Mouse (Mus musculus) midbrain, embryonic 16.5 days (tissue): ENCODE measurements around the gene BC107364. TPM values are rescaled to one million over a fixed set of nuclear protein-coding genes. Genes with fewer than 3 reads are reported as not detected.
"Not testable (repeated sequence)": the region's sequence is repeated elsewhere in the genome, so short reads cannot be mapped to it uniquely, and the experiment has no call there.

Experiments
- ATAC-seq: fragments of 200-750 bp; cut with Nextera tagmentation; 2 replicates; pipeline ENCODE4 v1.8.0; 2017; ENCODE audit warnings: moderate TSS enrichment
- H3K27ac ChIP-seq: fragments of 300-500 bp; sonication (generic); 2 replicates; pipeline ENCODE4 v1.5.1; 2014; ENCODE audit warnings: mild to moderate bottlenecking, low read length, mixed read lengths
- H3K27me3 ChIP-seq: fragments of 300-500 bp; sonication (generic); 2 replicates; pipeline ENCODE4 v1.6.1; 2014; ENCODE audit warnings: low read depth, low read length, mixed read lengths; ENCODE audit not compliant: control insufficient read depth, insufficient read depth
- H3K36me3 ChIP-seq: fragments of 300-500 bp; sonication (generic); 2 replicates; pipeline ENCODE4 v1.6.1; 2014; ENCODE audit warnings: mild to moderate bottlenecking, low read length, moderate library complexity, mixed read lengths; ENCODE audit not compliant: control insufficient read depth, insufficient read depth
- H3K4me1 ChIP-seq: fragments of 300-500 bp; sonication (generic); 2 replicates; pipeline ENCODE4 v1.6.1; 2014; ENCODE audit warnings: mild to moderate bottlenecking, low read length, mixed read lengths; ENCODE audit not compliant: control insufficient read depth, insufficient read depth
- H3K4me2 ChIP-seq: fragments of 300-500 bp; sonication (generic); 2 replicates; pipeline ENCODE4 v1.6.1; 2014; ENCODE audit warnings: mild to moderate bottlenecking, low read length, mixed read lengths
- H3K4me3 ChIP-seq: fragments of 300-500 bp; sonication (generic); 2 replicates; pipeline ENCODE4 v1.5.1; 2014; ENCODE audit warnings: low read depth, mild to moderate bottlenecking, low read length, moderate library complexity, mixed read lengths
- H3K9ac ChIP-seq: fragments of 300-500 bp; sonication (generic); 2 replicates; pipeline ENCODE4 v1.6.1; 2014; ENCODE audit warnings: low read depth, low read length, mixed read lengths
- H3K9me3 ChIP-seq: fragments of 300-500 bp; sonication (generic); replicated peaks from 2 replicates; pipeline ENCODE4 v1.6.1; 2014; ENCODE audit warnings: mild to moderate bottlenecking, low read length, mixed read lengths; ENCODE audit not compliant: control insufficient read depth, poor library complexity, severe bottlenecking
- WGBS: fragments of 180-500 bp; shearing (Covaris S2); extraction: QIAGEN DNeasy Blood & Tissue Kit; methylation state at CpG from one replicate; pipeline ENCODE4 v1.1.7; 2014; 5-methylcytosine and 5-hydroxymethylcytosine counted together
- polyA plus RNA-seq: library from polyadenylated mRNA; unstranded; fragments of >200 nt; fragmentation: Nextera tagmentation; extraction: Ambion mirVana; gene quantifications from 2 replicates; pipeline ENCODE4 v1.2.1, GENCODE M21; 2015

The BC107364 gene
- polyA plus RNA-seq, 1 experiment from 2014 or later, result not detected

DNA sequence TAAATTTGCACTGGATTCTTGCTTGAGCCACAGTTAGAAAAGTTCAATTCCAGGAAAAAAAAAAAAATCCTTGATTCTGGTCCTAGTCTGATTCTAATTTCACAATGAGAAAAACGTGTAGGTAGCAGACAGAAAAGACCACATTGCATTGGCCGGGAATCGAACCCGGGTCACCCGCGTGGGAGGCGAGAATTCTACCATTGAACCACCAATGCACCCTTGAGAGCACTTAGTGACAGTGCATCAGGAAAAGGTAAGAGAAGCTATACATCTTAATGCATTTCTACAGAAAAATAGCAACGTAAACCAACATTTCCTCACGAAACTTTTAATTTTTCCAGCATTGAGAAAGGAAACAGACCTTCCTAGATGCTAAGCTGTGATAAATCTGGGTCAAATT is 28.2 kb downstream of the BC107364 start:
- Histone ChIP-seq H3K4me1 (no peaks in the 10 kb centered on the region), H3K27me3 (peaks cover 5% of the 10 kb centered on the region), H3K4me3 (no peak overlapping the region), H3K9ac (no peak overlapping the region), H3K4me2 (no peak overlapping the region), H3K27ac (no peak overlapping the region), H3K9me3 (no peaks in the 10 kb centered on the region), H3K36me3 (no peaks in the 10 kb centered on the region)
- WGBS, result 20% methylated on average over 9 of the region's 9 CpGs
- ATAC-seq, result no peak

DNA sequence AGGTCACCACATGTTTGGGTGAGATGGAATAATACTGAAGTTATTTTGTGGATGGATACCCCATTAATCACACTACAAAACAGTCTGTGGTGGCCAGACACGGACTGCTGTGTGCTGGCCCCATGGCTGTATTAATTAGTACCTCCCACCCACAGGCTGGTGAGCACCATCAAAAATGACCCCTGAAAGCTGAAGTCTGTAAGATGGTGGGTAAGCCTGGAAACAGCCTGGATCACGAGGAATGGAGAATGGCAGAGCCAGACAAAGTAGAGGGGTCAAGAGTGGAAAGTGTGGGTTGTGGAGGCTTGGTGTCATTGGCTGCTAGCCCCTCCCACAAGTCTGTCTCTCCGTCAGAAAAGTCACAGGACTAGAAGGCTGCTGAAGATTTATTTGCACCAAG is 31.3 kb downstream of the BC107364 start:
- 56% methylated on average over 3 of the region's 3 CpGs for WGBS
- Histone ChIP-seq H3K4me3 (no peak overlapping the region), H3K36me3 (no peaks in the 10 kb centered on the region), H3K4me2 (no peak overlapping the region), H3K4me1 (no peaks in the 10 kb centered on the region), H3K9me3 (no peaks in the 10 kb centered on the region), H3K9ac (no peak overlapping the region), H3K27ac (no peak overlapping the region), H3K27me3 (peaks cover 2% of the 10 kb centered on the region; the same call in 1 of the 2 replicates)
- ATAC-seq, result no peak

- not testable (repeated sequence) for H3K9me3 ChIP-seq, H3K9ac ChIP-seq, H3K36me3 ChIP-seq, H3K27ac ChIP-seq, H3K4me1 ChIP-seq, H3K4me2 ChIP-seq, ATAC-seq, H3K27me3 ChIP-seq, H3K4me3 ChIP-seq
- WGBS, result 75% methylated on average over 5 of the region's 5 CpGs
These were observed 33.2 kb downstream of the BC107364 start for GRCm38 (mm10) chr3:96418902-96419301.

- no peak overlapping the region for H3K27ac ChIP-seq
- ATAC-seq, result no peak
- H3K4me2 ChIP-seq, result no peak overlapping the region
- no peaks in the 10 kb centered on the region for H3K36me3 ChIP-seq
- H3K9me3 ChIP-seq, result no peaks in the 10 kb centered on the region
- H3K4me1 ChIP-seq, result no peaks in the 10 kb centered on the region
- peaks cover 2% of the 10 kb centered on the region; the same call in 1 of the 2 replicates for H3K27me3 ChIP-seq
- H3K4me3 ChIP-seq, result no peak overlapping the region
- H3K9ac ChIP-seq, result no peak overlapping the region
- 74% methylated on average over 7 of the region's 7 CpGs for WGBS
These were observed 34.0 kb downstream of the BC107364 start for GRCm38 (mm10) chr3:96417850-96418815.

DNA sequence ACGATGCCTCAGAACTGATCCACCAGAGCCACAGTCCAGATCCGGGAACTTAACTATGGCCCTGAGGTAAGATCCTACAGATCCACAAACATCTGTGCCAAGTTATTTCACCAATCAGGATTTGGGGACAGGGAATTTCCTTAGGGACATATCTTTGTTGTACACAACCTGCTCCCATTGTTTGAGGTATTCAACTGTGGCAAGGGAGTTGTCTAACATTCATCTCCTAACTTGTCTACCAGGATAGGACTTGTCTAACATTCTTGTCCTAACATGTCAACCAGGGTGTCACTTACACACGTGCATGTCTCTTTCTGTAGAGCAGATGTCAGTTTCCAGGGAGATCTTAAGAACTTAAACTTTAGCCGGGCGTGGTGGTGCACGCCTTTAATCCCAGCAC is 35.5 kb downstream of the BC107364 start:
- Histone ChIP-seq H3K4me2 (no peak overlapping the region), H3K4me1 (no peaks in the 10 kb centered on the region), H3K27ac (no peak overlapping the region), H3K9me3 (no peaks in the 10 kb centered on the region), H3K27me3 (peaks cover 2% of the 10 kb centered on the region; the same call in 1 of the 2 replicates), H3K36me3 (no peaks in the 10 kb centered on the region), H3K4me3 (no peak overlapping the region), H3K9ac (no peak overlapping the region)
- 96% methylated on average over 6 of the region's 6 CpGs for WGBS
- ATAC-seq, result no peak

DNA sequence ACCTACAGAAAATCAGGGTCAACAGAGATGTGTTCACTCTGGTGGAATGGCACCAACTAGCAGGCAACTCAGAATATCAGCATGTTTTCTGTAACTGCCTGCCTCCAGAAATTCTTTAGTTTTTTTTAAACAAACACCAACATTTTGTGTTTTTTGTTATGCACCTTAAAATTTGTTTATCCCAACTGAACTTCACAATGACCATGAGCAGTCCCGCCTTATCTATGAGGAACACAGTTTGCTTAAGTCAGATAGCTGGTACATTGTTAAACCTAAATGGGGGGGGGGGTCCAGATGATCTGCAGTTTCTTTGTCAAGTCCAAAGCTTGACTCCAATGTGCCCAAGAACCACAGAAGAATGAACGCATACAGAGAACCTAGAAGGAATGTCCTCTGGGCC is 36.0 kb downstream of the BC107364 start:
- no peaks in the 10 kb centered on the region for H3K9me3 ChIP-seq
- peaks cover 5% of the 10 kb centered on the region for H3K27me3 ChIP-seq
- no peak overlapping the region for H3K4me2 ChIP-seq
- no peak overlapping the region for H3K27ac ChIP-seq
- no peaks in the 10 kb centered on the region for H3K4me1 ChIP-seq
- H3K9ac ChIP-seq, result no peak overlapping the region
- 100% methylated on average over 2 of the region's 2 CpGs for WGBS
- no peak for ATAC-seq
- H3K36me3 ChIP-seq, result no peaks in the 10 kb centered on the region
- H3K4me3 ChIP-seq, result no peak overlapping the region

DNA sequence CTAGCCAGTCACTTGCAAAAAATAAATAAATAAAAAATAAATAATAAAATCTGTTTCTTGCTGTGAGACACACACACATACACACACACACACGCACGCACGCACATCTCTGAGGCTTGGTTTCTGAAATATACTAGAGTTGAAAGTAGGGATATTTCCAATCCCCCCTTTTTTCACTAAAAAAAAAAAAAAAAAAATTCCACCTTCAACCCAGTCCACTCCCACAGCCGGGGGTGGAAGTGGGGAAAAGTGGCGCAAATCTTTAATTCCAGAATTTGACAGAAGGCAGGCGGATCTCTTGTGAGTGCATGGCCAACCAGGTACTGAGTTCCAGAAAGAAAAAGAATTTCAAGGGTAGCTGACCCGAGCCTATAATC is 37.2 kb downstream of the BC107364 start:
- Histone ChIP-seq H3K4me2 (peak overlapping the region; percentile 75), H3K9ac (no peak overlapping the region; the same call in 1 of the 2 replicates), H3K4me1 (no peaks in the 10 kb centered on the region), H3K9me3 (no peaks in the 10 kb centered on the region), H3K27me3 (peaks cover 16% of the 10 kb centered on the region), H3K4me3 (peak overlapping the region; percentile 67), H3K36me3 (no peaks in the 10 kb centered on the region), H3K27ac (no peak overlapping the region; the same call in 1 of the 2 replicates)
- ATAC-seq, result no peak
- WGBS, result 34% methylated on average over 7 of the region's 7 CpGs

DNA sequence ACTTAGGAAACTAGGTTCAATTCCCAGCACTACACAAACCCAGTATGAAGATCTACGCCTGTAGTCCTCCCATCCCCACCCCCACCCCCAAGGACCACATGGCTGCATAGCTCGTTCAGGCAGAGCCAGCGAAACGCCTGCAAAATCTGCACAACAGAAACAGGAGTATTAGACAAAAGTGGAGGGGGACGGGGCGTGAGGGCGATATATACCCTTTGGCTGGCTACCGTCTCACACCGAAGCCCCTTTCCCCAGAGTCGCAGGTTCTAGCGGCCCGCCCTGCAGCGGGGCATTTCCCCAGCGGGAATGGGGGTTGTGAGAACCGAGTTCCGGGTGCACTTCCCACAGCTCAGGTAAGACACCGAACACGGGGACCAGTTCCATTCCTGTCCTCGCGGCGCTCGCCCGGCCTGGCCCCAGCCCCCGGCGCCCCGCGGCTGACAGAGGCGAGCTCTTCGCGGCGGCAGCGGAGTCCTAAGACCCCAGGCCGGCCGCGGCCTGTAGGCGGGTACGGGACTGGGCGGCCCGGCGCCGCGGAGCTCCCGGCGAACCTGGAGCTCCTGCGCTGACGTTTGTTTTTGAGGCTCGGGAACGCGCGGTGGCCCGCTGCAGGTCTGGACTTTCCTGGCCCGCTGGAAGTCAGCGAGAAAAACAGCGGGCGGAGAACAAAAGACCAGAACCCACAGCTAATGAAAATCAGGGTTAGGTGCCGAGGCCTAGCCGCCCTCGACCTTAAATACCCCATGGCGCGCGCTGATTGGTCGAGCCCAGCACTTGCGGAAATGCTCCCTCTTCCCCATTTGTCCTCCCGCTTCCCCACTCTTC is 37.8 kb downstream of the BC107364 start:
- peak; percentile 93 for ATAC-seq
- peaks cover 4% of the 10 kb centered on the region; the same call in 1 of the 2 replicates for H3K4me1 ChIP-seq
- under 1% methylated on average over 64 of the region's 64 CpGs for WGBS
- H3K4me3 ChIP-seq, result peak overlapping the region; percentile 67
- H3K36me3 ChIP-seq, result no peaks in the 10 kb centered on the region
- peak overlapping the region; percentile 80 for H3K27ac ChIP-seq
- H3K4me2 ChIP-seq, result peak overlapping the region; percentile 75
- no peaks in the 10 kb centered on the region for H3K9me3 ChIP-seq
- H3K9ac ChIP-seq, result peak overlapping the region; percentile 82
- H3K27me3 ChIP-seq, result peaks cover 22% of the 10 kb centered on the region
